Mouse (Mus musculus) G1E (cell line): ENCODE measurements around the gene Erc2.

Source experiments
- CTCF ChIP-seq: IDR thresholded peaks from 2 replicates; pipeline ENCODE4 v1.5.1; 2012; ENCODE audit warnings: low read depth, low read length, inconsistent platforms, mixed read lengths
- GATA1 ChIP-seq: IDR thresholded peaks from 2 replicates; pipeline ENCODE4 v1.6.1; 2012; ENCODE audit warnings: borderline replicate concordance, low read length, inconsistent platforms, mixed read lengths
- POLR2AphosphoS5 ChIP-seq: IDR thresholded peaks from 2 replicates; pipeline ENCODE4 v1.6.1; 2012; ENCODE audit warnings: low read depth, low read length, inconsistent platforms; ENCODE audit not compliant: insufficient replicate concordance
- TAL1 ChIP-seq: conservative IDR thresholded peaks from 2 replicates; pipeline ENCODE4 v1.6.1; 2012; ENCODE audit warnings: low read depth, low read length, inconsistent platforms, mixed read lengths

- TF ChIP-seq CTCF (no peak), TAL1 (no peak), POLR2AphosphoS5 (no peak), GATA1 (no peak)
Measured at GRCm38 (mm10) chr14:27927369-27927768, 305.1 kb downstream of the Erc2 start.
